Mouse (Mus musculus): ENCODE measurements around the gene Runx2.

Runx2 gene

DNA sequence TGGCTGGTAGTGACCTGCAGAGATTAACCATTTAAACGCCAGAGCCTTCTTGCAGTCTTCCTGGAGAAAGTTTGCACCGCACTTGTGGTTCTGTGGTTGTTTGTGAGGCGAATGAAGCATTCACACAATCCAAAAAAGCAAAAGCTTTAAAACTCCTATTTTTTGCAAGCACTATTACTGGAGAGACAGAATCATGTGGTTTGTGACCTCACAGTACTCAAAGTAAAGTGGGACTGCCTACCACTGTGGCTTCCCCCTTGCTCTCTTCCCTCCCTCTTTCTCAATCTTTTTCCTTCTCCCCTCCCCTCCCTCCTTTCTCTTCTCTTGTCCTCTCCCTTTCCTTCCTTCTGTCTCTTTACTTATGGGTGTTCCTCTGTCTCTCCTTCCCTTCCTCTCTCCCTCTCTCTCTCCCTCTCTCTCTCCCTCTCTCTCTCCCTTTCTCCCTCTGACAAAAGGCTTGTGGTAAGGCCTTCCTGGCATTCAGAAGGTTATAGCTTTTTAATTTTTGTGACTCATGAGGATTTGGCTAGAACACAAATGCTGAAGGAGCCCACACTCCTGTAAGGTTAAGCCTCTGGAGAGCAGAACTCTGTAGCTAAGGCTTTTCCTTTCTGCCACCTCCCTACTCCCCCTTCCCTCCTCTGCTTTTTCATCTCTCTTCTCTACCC, at the start of gene Runx2:
Gene Runx2 (minus strand): TSS at position 290 of the 668 bp plus-strand sequence.
- POLR2A ChIA-PET, result interaction anchor here in 1 of 4 experiments (1.1 kb wide), 1 partner anchor 14 kb away, joined by 3 read pairs; no protein-coding TSS in a partner anchor
- CTCF ChIA-PET, result interaction anchor here in 1 of 4 experiments (0.6 kb wide), 1 partner anchor 101 kb away, joined by 3 read pairs; no protein-coding TSS in a partner anchor

DNA sequence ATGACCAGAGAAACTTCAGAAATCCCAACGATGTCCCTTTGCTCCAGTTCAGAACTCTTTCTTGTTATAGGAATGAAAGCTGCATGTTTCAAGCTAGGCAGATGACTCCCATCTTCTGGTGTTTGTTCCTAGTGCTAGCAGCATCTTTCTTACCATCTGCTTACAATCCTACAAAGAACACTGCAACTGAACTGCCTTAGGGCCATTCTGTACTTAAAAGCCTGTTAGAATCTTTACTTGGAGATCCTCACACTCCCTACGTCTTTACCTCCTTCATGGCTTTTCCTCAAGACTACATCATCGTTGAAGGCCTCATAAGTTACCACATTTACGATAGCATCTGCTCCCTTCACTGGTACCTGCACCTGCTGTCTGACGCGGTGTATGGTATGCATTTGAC, 48.6 kb upstream of the Runx2 start:
- CTCF ChIA-PET, result no interaction called here
- POLR2A ChIA-PET, result no interaction called here

DNA sequence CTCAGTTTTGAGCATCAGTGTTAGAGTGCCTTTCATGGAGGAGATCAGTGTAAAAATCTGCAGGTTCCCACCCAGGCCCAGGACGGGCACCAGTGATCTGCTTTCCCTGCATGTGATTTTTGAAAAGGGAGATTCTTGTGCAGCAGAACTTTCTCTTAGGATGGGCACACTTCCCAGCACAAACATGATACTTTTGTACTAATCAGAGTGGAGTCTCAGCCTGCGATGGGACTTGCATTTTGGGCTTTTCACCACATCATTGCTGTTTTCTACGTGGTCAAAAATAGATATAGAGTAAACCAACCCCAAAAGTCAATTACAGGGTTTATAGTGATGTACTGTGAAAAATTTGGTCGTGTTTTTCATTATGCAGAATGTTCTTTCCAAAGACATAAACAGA, 27.6 kb upstream of the Runx2 start:
- ChIA-PET POLR2A (no interaction called here), CTCF (no interaction called here)

DNA sequence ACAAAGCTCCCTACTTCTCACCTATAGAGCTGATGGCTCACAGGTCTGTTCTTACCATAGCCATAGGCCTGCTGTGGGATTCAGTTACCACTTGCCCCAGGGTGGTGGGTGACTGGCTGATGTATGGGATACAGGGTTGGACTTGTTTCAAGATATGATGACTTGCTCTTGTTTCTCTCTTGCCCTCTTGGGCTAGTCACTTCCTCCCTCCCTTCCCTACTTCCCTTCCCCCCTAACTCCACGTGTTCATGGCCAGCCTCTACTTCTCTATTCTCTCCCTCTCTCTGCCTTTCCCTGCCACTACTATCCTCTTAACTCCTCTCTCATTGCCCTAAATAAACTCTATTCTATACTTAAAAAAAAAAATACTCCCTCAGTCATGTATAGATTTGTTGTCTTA, 16.6 kb upstream of the Runx2 start:
- POLR2A ChIA-PET, result no interaction called here
- CTCF ChIA-PET, result interaction anchor here in 1 of 4 experiments (0.6 kb wide), 2 partner anchors 206 to 505 kb away, joined by 3 to 5 read pairs; no protein-coding TSS in a partner anchor

DNA sequence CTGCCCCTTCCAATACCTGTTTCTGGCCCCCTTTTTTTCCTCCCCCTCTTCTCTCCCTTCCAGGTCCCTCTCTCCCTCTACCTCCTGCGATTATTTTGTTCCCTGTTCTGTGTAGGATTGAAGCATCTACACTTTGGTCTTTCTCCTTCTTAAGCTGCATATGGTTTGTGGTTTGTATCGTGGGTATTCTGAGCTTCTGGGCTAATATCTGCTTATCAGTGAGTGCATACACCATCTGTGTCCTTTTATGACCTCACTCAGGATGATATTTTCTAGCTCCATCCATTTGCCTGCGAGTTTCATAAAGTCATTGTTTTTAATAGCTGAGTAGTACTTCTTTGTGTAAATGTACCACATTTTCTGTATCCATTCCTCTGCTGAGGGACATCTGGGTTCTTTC, 15.0 kb upstream of the Runx2 start:
- CTCF ChIA-PET, result no interaction called here
- POLR2A ChIA-PET, result interaction anchor here in 1 of 4 experiments (0.7 kb wide), 1 partner anchor 232 kb away, joined by 4 read pairs; no protein-coding TSS in a partner anchor

DNA sequence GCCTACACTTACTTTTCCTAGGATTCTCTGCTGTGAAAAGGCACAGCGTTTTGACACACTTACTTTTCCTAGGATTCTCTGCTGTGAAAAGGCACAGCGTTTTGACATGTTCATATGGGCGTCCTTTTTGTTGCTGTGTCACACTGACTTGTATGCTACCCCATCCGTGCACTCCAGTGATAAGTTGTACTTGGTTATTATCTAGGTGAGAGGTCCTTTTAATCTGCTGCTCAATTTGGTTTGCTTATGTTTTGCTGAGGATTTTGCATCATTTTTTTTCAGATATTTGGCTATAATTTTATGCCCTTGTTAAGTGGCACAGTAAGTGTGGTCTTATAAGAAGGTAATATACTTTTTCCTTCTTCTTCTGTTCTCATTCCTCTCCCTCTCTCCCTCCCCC, 13.4 kb upstream of the Runx2 start:
- CTCF ChIA-PET, result no interaction called here

DNA sequence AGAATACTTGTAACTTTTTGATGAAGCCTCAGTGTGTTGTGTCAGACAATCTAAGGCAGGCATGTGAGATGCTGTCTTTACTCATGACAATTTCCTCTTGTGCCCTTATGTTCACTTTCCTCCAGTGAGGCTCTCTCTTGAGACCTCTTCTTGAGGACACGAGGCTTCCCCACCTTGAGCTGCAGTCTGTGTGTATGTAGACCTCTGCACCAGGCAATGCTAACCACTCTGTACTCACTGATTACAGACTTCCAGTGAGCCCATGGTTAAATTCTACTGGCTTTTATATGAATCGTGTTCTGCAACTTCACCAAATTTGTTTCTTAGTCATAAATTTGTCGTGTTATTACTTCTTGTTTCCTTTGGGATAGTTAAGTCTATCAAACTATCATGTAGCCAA, 12.5 kb upstream of the Runx2 start:
- POLR2A ChIA-PET, result no interaction called here
- CTCF ChIA-PET, result no interaction called here

More for the DNA sequence above, 13.4 kb upstream of the Runx2 start:
- POLR2A ChIA-PET, result no interaction called here

DNA sequence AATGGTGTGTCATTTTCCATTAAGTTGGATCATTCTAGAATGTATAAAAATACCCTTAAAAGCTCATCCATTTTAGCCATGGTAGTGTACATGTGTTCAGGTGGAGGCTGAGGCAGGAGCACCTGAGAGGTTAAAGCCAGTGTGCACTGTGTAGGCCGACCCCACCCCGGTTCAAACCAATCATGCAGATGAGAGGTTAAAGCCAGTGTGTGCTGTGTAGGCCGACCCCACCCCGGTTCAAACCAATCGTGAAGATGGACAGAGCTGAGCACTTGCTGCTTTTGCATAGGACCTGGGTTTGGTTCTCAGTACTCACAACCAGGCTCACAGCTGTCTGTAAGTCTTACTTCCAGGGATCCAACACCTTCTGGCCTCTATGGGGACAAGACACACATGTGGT, 7.3 kb upstream of the Runx2 start:
- ChIA-PET POLR2A (interaction anchor here in 1 of 4 experiments (0.7 kb wide), 1 partner anchor 510 kb away, joined by 4 read pairs; no protein-coding TSS in a partner anchor), CTCF (no interaction called here)

DNA sequence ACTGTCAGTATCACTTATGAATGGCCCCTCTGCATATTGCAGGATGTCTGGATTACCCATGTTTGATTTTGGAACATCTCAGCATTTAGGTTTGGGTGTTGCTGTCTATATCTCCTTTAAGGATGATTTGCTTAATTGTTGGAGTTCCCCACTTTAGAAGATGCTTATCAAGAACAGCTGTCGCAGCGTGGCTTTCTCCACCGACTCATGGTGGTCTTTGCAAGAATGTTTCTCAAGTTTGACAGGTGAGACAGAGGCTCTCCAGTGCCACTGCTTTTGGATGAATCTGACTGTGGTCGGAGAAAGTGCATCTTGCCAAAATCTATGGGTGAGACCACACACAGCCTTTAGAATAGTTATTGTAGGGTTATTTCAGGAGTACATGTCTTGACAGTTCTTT, 5.2 kb upstream of the Runx2 start:
- CTCF ChIA-PET, result no interaction called here
- POLR2A ChIA-PET, result no interaction called here

DNA sequence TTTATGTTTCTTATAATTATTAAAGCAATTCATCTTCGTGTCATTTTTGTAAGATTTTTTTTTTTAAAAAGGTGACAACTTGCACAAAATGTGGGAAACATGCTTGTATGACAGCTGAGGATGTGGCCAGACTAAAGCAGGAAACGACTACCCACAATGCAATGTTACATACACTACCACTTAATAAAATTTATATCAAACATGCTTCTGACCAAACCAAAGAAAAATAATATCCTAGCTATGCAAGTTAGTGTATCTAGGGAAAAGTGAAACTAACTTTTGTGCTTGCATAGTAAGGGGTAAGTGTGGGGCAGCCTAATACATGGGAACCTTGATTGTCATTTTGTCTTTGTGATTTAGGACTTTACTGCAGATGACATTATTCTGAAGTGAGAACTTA, 4.2 kb upstream of the Runx2 start:
- CTCF ChIA-PET, result no interaction called here
- POLR2A ChIA-PET, result interaction anchor here in 1 of 4 experiments (0.6 kb wide), 1 partner anchor 1244 kb away, joined by 4 read pairs; no protein-coding TSS in a partner anchor

DNA sequence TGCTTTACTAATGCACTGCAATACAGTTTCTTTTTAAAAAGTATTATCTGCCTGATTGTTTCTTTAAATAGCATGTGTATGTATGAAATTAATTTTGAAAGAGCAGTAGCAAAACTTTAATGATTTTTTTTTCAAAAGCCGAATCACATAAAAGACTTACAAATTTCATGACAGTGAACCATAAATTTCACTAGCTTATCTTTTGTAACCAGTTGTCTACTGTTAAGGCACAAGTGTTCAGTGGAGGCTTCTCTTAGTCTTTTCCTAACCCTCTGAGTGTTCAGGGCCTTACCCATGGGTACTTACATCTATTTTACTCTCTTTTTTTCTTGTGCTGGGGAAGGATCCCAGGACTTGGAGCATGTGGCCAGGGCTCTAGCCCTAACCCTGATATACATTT, 7.6 kb downstream of the Runx2 start:
- ChIA-PET POLR2A (no interaction called here), CTCF (no interaction called here)

DNA sequence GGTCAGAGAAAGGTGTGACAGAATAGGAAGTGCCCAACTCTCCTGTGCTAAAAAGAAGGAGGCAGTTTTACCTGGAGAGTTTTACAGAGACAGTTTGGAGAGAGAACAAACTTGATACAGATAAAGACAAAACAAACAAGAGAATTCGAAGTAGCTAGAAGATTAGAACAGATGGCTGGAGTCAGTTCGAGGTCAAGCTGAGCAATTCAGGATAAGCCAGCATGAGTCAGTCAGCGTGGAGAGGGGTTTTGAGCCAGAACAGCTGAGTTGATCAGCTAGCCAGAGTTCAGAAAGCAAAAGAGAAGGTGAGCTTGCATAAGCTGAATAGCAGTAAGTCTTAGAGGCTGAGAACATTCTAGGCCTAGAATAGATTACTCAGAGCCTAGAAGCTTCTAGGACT, 17.3 kb downstream of the Runx2 start:
- ChIA-PET CTCF (no interaction called here), POLR2A (no interaction called here)

DNA sequence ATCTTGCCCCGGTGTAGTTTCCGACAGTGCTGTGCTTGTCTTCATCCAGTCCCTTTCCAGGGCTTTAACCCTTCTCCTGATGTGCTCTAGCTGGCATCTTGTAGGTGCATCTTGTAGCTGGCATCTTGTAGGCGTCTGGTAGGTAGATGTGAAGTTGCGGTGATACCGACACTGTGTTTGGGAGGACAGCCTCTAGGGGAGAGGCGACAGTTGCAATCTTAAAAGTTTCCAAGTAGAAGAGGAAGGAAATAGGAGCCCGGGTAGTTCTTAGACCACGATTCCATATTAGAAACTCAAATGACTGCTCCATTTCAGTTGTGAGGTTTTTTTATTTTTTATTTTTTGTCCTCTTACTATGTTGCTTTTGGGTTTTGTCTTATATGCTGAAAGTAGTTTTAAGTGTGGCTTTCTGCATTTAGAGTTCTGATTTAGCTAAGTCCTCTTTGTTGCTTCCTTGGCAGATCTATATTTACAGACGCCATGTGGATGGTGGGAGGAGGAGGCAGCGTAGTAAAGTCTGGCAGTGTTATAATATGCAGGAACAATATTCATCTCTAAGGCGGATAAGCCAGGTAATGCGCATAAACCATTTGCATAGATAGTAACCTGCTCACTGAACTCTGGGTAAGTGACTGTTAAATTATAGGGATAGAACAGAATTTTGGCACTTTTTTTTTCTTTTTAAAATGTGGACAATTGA, 22.2 kb downstream of the Runx2 start:
- ChIA-PET POLR2A (interaction anchor here in 1 of 4 experiments (0.6 to 1.1 kb wide), 2 partner anchors 15 to 61 kb away, joined by 3 to 4 read pairs; no protein-coding TSS in a partner anchor), CTCF (no interaction called here)

DNA sequence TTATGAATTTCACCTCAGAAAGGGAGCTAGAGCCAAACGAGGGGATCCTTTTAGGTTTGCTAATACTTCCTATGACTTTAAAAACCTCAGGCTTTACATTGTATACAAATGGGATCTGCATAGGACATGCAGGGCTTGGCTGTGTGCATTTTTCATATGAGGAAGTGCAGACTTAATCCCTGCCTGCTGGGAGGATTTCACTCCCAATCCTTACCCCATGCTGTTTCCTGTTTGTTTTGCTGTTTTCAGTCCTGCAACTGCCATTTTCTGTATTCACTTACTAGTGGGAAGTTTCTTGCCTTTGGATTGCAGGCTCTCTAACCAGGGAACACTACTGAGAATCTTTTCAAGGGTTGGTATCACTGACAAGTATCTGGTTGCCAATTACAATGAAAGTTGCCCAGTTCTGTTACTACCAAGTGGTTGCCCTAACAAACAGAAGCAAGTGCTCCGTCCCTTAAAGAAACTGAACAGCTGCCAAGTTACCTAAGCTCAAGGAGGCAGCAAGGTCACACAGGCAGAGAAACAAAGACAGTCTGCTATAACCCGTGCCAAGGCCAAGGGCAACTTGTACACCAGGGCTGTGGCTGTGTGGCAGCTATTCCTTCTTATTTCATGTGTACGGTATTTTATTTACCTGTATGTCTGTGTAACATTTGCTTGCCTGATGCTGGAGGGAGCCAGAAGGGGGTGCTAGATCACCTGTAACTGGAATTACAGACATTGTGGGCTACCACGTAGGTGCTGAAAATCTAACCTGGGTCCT, 25.4 kb downstream of the Runx2 start:
- ChIA-PET CTCF (interaction anchor here in 3 of 4 experiments (0.6 to 1.9 kb wide), 8 partner anchors 11 to 744 kb away, joined by 3 to 6 read pairs (median 3); no protein-coding TSS in a partner anchor), POLR2A (interaction anchor here in 2 of 4 experiments (1.0 to 2.3 kb wide), 2 partner anchors 12 kb away, joined by 3 to 12 read pairs; partner anchors contain the start of gene Supt3 (in 2 of the 2))

DNA sequence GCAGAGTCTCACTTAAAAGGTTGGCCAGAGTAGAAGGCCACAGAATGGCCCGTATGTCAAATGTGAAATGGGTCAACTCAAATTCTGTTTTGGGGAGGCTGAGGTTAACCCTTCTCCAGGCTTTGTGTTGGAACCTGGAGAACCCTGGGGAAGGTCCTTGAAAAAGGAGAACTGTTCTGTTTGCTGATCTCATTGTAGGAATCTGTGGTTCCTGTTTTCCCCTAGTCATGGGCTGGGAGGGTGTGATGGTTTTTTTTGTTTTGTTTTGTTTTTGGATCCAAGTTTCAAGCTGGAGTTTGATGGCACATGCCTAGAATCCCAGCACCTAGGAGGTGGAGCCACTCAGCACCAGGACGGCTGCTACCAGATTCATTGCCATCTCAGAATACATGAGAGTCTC, 31.5 kb downstream of the Runx2 start:
- ChIA-PET CTCF (interaction anchor here in 2 of 4 experiments (0.6 to 0.7 kb wide), 2 partner anchors 21 to 718 kb away, joined by 3 to 6 read pairs; no protein-coding TSS in a partner anchor), POLR2A (interaction anchor here in 1 of 4 experiments (0.6 kb wide), 1 partner anchor 170 kb away, joined by 3 read pairs; no protein-coding TSS in a partner anchor)

DNA sequence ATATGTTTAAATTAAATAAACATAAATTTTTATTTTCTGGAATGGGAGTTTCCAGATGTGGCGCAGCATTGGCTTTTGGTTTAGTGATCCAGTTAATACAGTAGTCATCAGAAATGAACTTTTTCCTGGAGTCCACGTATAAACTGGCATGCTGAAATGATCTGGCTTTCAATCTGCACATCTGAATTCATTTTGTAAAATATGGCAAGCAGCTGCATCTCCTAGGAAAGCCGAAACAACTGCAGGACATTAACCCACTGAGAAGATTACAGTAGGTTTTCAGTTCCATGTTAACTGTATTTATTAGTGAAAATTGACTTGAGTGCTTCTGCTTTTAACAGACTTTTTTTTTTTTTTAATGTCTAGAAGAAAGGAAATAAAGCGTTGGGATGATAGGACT, 32.2 kb downstream of the Runx2 start:
- ChIA-PET POLR2A (no interaction called here), CTCF (interaction anchor here in 1 of 4 experiments (0.7 kb wide), 1 partner anchor 22 kb away, joined by 6 read pairs; no protein-coding TSS in a partner anchor)

DNA sequence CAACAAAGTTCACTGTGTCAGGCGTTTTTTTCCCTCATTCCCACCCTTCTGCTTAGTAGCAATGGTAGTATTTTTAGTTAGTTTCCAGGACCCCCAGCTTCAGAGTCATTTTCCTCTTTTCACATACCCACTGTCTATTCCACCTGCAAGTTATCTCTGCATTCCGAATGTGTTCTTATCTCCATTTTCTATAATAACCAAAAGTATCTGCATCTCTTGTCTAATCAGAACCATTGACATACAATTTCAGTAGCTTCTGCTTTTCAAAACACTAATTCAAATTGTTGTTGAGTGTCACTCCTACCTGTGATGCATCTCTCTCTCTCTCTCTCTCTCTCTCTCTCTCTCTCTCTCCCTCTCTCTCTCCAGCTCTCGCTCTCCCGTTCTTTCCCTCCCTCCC, 34.2 kb downstream of the Runx2 start:
- CTCF ChIA-PET, result no interaction called here
- POLR2A ChIA-PET, result interaction anchor here in 2 of 4 experiments (0.6 to 1.0 kb wide), 2 partner anchors 25 to 143 kb away, joined by 3 to 5 read pairs; no protein-coding TSS in a partner anchor

DNA sequence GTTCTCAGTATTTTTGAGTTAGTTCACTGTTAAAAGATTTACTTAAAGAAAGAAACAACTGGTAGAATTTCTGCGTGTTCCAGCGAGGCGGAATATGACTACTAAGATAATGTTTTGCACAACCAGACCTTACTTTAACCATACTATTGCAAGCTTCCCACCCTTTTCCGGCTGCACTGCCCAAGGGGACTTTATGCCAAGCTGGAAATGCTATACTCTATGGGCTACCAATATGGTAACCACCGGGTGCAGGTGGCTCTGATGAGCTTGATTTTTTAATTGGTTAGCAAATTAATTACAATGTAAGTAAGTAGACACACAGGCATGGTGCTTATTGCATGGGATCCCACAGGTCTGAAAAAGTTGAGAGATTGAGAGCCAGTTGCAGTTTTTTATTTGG, 36.5 kb downstream of the Runx2 start:
- POLR2A ChIA-PET, result interaction anchor here in 3 of 4 experiments (0.6 to 2.3 kb wide), 8 partner anchors 9 to 1047 kb away, joined by 3 to 12 read pairs (median 3); no protein-coding TSS in a partner anchor
- CTCF ChIA-PET, result interaction anchor here in 2 of 4 experiments (1.0 to 1.5 kb wide), 3 partner anchors 11 to 268 kb away, joined by 3 to 6 read pairs (median 3); no protein-coding TSS in a partner anchor

DNA sequence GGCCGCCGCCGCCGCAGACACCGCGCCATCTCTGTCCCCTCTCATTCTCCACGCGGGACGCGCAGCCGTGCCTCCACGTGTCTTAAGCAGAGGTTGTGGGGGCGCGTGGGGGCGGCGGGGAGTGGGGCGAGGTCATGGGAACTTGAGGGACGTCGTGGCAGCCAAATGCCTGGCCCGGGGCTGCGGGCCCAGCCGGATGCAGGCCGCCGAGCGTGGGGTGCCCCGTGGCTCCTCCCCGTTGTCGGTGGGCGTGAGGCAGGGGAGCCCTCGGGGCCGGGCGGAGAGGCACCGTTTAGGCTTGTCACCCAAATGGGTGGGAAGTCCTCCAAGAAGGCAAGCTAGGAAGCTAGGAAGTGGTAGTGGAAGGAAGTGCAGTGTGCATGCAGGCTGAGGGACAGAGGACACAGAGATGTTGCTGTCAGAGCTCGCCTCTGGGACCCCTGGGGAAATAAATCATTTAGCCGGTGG, 37.2 kb downstream of the Runx2 start:
- CTCF ChIA-PET, result interaction anchor here in 3 of 4 experiments (0.7 to 1.5 kb wide), 5 partner anchors 11 to 268 kb away, joined by 3 to 6 read pairs (median 3); no protein-coding TSS in a partner anchor
- POLR2A ChIA-PET, result interaction anchor here in 2 of 4 experiments (0.6 to 2.3 kb wide), 10 partner anchors 9 to 377 kb away, joined by 3 to 12 read pairs (median 4); no protein-coding TSS in a partner anchor
